Mouse (Mus musculus) midbrain, embryonic 10.5 days (tissue): ENCODE measurements at regions not wholly inside any gene's neighbourhood (a gene's known extent, or its start where the extent isn't known, plus 50 kb on each side); places are given as distances from the start of the nearest gene placed in this dataset.

ENCODE experiments used
- DNase-seq: peaks from one replicate; pipeline ENCODE4 v3.0.0-alpha.2; 2017; ENCODE audit warnings: low spot score
- H3K27ac ChIP-seq: fragments of 300-500 bp; sonication (generic); replicated peaks from 2 replicates; pipeline ENCODE4 v1.5.1; 2016; ENCODE audit warnings: mild to moderate bottlenecking
- H3K27me3 ChIP-seq: fragments of 300-500 bp; sonication (generic); 2 replicates; pipeline ENCODE4 v1.6.1; 2016; ENCODE audit warnings: low read depth, mild to moderate bottlenecking; ENCODE audit not compliant: poor library complexity, severe bottlenecking
- H3K36me3 ChIP-seq: fragments of 300-500 bp; sonication (generic); 2 replicates; pipeline ENCODE4 v1.6.1; 2016; ENCODE audit warnings: mild to moderate bottlenecking, moderate library complexity
- H3K4me1 ChIP-seq: fragments of 300-500 bp; sonication (generic); 2 replicates; pipeline ENCODE4 v1.6.1; 2016
- H3K4me3 ChIP-seq: fragments of 300-500 bp; sonication (generic); 2 replicates; pipeline ENCODE4 v1.5.1; 2016; ENCODE audit warnings: mild to moderate bottlenecking, moderate library complexity
- H3K9me3 ChIP-seq: fragments of 300-500 bp; sonication (generic); replicated peaks from 2 replicates; pipeline ENCODE4 v1.6.1; 2016; ENCODE audit warnings: mild to moderate bottlenecking
- WGBS: fragments of 180-500 bp; shearing (Covaris S2); methylation state at CpG from one replicate; pipeline ENCODE4 v1.1.7; 2016; 5-methylcytosine and 5-hydroxymethylcytosine counted together

DNA sequence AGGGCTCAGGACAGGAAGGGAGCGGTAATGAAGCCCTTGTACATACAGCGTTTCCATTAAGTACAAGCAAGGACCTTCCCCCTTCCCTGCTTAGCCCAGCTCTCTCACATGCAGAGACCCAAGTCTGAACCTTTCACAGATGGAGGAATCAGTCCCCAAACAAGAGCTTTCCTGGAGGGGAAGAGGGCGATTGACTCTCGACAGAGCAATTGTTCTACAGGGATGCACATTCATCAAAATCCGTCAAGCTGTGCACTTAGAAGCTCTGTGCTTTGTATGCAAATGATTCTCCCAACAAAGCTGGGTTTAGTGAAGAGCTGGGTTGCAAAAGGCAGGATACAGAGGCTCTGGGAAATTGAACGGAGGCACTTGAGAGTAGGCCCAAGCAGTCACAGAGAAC lies 141.1 kb upstream of the Haao start:
- Histone ChIP-seq H3K4me3 (no peak overlapping the region), H3K27ac (peak overlapping the region; percentile 73), H3K27me3 (no peaks in the 10 kb centered on the region), H3K36me3 (no peaks in the 10 kb centered on the region), H3K4me1 (peaks cover 36% of the 10 kb centered on the region), H3K9me3 (0 out of 2 replicates have a peak, but pooled peaks cover 2% of the 10 kb centered on the region)
- 24% methylated on average over 6 of the region's 6 CpGs for WGBS
- DNase-seq = no peak

DNA sequence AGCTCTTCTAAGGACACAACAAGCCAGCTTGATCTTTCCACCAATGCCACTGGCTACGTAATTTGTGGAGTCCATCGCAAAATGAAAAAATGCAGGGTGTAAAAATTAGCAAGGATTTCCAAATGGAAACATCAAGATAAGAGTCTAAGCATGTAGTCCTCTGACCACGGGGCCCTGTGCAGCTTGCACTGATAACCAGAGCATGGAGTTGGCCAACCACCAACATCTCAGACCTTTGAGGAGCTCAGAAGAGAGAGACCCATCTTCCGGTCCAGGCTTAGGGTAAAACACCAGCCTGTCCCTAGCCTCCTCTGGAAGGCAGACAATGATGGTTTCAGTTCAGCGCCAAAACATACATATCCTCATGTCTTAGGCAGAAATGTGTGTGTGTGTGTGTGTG lies 140.4 kb upstream of the Haao start:
- peaks cover 42% of the 10 kb centered on the region for H3K4me1 ChIP-seq

DNA sequence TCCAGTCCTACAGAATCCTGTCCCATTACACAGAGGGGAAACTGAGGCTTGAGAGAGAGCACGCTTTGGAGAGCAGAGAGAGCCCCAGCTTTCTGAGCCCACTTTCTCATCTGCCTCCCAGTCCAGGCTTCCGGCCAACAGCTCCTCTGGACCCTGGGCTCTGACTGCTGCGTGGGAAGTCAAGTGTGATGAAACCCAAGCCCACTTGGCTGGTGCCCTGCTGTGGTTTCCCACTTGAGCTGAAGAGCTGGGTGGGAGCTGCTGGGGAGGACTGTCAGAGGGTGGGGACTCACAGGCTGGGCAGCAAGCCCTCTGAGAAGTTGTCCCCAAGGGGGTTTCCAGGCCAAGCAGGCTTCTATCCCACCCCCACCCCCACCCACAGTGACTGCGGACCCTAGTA lies 139.9 kb upstream of the Haao start:
- peaks cover 47% of the 10 kb centered on the region for H3K4me1 ChIP-seq

More for the DNA sequence above, 140.4 kb upstream of the Haao start:
- Histone ChIP-seq H3K27ac (no peak overlapping the region; the same call in 1 of the 2 replicates), H3K9me3 (0 out of 2 replicates have a peak, but pooled peaks cover 2% of the 10 kb centered on the region), H3K4me3 (no peak overlapping the region), H3K27me3 (no peaks in the 10 kb centered on the region), H3K36me3 (no peaks in the 10 kb centered on the region)
- WGBS = 90% methylated on average over 5 of the region's 5 CpGs
- DNase-seq = no peak

DNA sequence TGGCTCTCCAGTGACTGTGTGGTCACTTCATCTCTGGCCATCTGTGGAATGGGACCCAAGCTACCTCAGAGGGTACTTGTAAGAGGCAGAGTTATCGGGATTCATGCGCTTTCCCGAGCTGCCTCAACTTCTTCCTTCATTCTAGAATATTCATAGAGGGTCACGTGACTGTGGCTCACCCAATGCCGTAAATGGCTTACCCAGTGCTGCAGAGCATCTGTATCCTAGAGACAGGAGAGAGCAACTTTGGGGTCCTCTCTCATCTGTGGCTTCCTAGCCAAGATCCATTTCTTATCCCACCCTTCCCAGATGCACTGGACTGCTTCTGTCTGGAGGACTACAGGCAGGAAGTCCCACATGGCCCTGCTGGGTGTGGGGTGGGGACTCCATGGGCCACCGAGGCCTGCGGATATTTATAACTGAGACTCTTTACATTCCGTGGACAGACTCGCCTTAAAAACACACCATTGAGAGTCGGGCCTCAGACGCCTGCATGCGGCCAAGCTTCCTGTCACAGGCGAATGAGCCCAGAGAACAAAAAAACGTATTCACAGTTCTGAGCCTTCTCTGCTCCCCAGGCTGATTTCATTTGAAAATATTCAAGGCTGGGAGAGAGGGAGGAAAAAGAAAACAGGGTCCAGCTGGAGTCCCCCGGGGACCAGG lies 138.3 kb upstream of the Haao start:
- peaks cover 53% of the 10 kb centered on the region for H3K4me1 ChIP-seq
- WGBS = 57% methylated on average over 15 of the region's 15 CpGs
- H3K27ac ChIP-seq = peak overlapping the region; percentile 80

More for the DNA sequence above, 139.9 kb upstream of the Haao start:
- H3K36me3 ChIP-seq = no peaks in the 10 kb centered on the region
- H3K9me3 ChIP-seq = 0 out of 2 replicates have a peak, but pooled peaks cover 2% of the 10 kb centered on the region
- DNase-seq = no peak
- no peaks in the 10 kb centered on the region for H3K27me3 ChIP-seq
- peak overlapping the region; percentile 58; the same call in 1 of the 2 replicates for H3K27ac ChIP-seq
- 99% methylated on average over 4 of the region's 4 CpGs for WGBS
- no peak overlapping the region for H3K4me3 ChIP-seq

DNA sequence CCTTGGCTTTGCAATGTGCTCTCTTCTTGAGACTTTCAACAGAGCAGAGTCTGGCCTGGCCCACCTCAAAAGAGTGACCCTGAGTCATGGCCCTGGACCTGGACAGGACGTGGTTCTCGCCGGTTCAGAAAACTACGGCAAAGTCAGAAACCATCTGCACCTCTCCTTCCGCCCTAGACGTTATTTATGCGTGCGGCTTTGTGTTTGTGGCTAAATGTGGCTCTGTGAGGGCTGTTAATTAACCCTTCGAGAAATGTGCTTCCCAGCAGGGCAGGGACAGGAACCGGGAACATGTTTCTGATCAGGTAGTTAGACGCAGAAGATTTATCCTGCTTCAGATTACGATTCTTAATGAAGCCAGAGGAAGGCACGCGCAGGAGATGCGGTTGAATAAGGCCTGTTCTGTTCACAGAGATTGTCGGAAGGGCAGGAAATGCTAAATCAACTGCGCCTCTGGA lies 137.6 kb upstream of the Haao start:
- Histone ChIP-seq H3K27ac (peak overlapping the region; percentile 80), H3K9me3 (0 out of 2 replicates have a peak, but pooled peaks cover 2% of the 10 kb centered on the region), H3K4me1 (peaks cover 52% of the 10 kb centered on the region), H3K4me3 (no peak overlapping the region), H3K36me3 (no peaks in the 10 kb centered on the region), H3K27me3 (0 out of 2 replicates have a peak, but pooled peaks cover 7% of the 10 kb centered on the region)
- WGBS = 68% methylated on average over 17 of the region's 17 CpGs
- no peak for DNase-seq

More for the DNA sequence above, 138.3 kb upstream of the Haao start:
- peak; percentile 33 for DNase-seq
- Histone ChIP-seq H3K36me3 (no peaks in the 10 kb centered on the region), H3K4me3 (no peak overlapping the region), H3K9me3 (0 out of 2 replicates have a peak, but pooled peaks cover 2% of the 10 kb centered on the region), H3K27me3 (0 out of 2 replicates have a peak, but pooled peaks cover 3% of the 10 kb centered on the region)

DNA sequence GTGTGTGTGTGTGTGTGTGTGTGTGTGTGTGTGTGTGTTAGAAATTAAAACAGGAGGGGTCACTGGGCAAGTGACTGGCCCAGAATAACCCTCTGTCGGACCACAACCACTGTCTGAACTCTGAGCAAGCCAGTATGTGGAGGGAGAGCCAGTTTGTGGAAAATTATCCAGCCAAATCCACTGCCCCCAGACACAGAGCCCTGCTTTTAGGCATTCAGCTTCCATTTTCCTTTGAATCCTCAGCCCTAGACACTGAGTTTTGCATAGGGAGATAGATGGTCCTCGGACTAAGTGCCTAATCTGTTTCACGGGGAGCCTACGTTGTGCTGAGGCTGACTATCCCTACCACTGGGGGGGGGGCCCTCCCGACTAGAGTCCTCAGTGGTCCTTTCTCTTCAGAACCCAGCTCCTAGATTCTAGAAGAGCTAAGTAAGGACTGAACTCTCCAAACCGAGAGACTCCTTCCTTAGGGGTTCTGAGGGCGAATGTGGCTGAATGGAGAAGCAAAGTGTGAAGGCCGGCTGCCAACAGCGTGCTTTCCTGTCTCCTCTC lies 136.2 kb upstream of the Haao start:
- Histone ChIP-seq H3K4me3 (no peak overlapping the region), H3K36me3 (no peaks in the 10 kb centered on the region), H3K27ac (peak overlapping the region; percentile 35; the same call in 1 of the 2 replicates), H3K9me3 (0 out of 2 replicates have a peak, but pooled peaks cover 2% of the 10 kb centered on the region), H3K4me1 (peaks cover 55% of the 10 kb centered on the region), H3K27me3 (0 out of 2 replicates have a peak, but pooled peaks cover 7% of the 10 kb centered on the region)
- 93% methylated on average over 9 of the region's 9 CpGs for WGBS
- DNase-seq = no peak

DNA sequence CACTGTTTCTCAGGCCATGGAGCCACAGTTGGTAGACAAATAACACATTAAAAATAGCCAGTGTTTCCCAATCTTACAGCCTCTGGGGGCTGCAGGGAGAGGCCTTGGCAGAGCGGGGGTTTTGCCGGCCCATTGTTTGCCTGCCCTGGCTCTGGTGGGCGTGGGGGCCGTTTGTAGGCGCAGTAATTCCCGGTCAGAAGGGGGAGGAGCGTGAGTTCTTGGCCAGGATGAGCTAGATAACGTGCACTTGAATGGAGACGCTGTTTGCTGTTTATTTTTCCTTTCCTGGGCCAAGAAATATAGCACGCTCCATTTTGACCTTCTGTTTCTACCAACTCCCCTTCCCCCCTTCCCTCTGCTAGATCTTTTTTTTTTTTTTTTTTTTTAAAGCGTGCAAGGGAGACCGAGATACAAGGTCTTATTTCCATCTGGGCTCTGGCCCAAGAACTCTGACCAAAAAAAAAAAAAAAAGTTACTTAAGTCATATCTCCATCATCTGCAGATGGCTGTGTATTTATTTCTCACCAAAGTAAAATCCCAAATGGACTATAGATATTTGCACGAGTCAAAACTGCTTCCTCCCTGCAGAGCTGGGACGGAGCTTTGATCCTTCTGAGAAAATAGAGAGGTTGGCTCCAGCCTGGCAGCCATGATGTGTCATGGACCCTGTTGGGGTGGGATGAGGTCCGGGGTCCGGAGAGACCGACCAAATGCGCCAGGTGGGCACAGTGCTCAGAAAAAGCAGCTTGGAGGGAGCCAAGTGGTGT lies 135.5 kb upstream of the Haao start:
- 56% methylated on average over 18 of the region's 18 CpGs for WGBS

DNA sequence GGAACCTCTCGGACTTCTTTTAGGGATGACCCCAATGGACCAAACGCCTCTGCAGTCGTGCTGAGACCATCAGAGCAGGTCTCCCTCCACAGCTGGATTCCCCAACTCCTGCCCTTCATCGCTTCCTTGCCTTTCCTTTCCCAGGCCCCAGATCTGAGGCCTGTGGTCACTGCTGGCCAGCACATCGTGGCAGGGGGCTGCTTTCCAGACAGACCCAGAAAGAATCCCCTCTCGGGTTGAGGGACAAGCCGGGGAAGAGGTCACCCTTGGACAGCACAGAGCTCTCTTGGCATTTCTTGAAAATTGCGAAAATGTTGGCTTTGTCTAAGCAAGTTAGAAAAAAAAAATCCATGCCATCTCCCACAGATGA lies 134.9 kb upstream of the Haao start:
- Histone ChIP-seq H3K4me1 (peaks cover 53% of the 10 kb centered on the region), H3K9me3 (0 out of 2 replicates have a peak, but pooled peaks cover 2% of the 10 kb centered on the region), H3K4me3 (no peak overlapping the region), H3K27ac (peak overlapping the region; percentile 80), H3K36me3 (no peaks in the 10 kb centered on the region), H3K27me3 (0 out of 2 replicates have a peak, but pooled peaks cover 7% of the 10 kb centered on the region)
- no peak for DNase-seq
- 61% methylated on average over 8 of the region's 8 CpGs for WGBS

More for the DNA sequence above, 135.5 kb upstream of the Haao start:
- Histone ChIP-seq H3K36me3 (no peaks in the 10 kb centered on the region), H3K27ac (peak overlapping the region; percentile 80), H3K27me3 (0 out of 2 replicates have a peak, but pooled peaks cover 7% of the 10 kb centered on the region), H3K9me3 (0 out of 2 replicates have a peak, but pooled peaks cover 2% of the 10 kb centered on the region), H3K4me3 (no peak overlapping the region), H3K4me1 (peaks cover 53% of the 10 kb centered on the region)
- no peak for DNase-seq

DNA sequence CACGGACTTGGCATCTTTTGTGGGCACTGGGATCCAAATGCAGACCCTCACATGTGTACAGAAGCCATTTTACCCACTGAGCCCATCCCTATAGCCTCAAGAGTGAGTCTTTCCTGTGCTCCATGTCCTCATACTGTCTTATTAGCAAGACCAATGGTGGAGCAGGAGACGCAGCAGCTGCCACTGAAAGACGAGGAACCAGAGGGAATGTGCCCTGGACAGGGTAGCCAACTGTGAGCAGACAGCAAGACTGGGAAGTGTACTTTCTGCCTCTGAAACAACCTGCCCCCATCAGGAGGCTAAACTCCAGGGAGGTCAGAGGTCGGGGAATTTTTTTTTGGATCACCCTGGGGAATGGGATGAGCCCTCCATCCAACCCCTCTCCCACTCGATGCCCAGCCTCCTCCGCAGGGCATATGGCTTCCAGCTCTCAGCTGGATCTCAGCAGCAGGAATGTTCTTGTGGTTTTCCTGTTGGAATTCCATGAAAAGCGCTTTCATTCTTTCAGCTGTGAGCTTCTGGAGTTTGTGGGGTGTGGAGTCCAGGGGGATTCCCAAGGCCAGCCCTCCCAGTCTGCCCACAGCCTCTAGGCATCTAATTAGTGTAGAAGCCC lies 131.2 kb upstream of the Haao start:
- Histone ChIP-seq H3K9me3 (no peaks in the 10 kb centered on the region), H3K4me1 (peaks cover 33% of the 10 kb centered on the region), H3K27me3 (0 out of 2 replicates have a peak, but pooled peaks cover 7% of the 10 kb centered on the region), H3K27ac (peak overlapping the region; percentile 39; the same call in 1 of the 2 replicates), H3K4me3 (no peak overlapping the region), H3K36me3 (no peaks in the 10 kb centered on the region)
- no peak for DNase-seq
- WGBS = 67% methylated on average over 7 of the region's 7 CpGs

DNA sequence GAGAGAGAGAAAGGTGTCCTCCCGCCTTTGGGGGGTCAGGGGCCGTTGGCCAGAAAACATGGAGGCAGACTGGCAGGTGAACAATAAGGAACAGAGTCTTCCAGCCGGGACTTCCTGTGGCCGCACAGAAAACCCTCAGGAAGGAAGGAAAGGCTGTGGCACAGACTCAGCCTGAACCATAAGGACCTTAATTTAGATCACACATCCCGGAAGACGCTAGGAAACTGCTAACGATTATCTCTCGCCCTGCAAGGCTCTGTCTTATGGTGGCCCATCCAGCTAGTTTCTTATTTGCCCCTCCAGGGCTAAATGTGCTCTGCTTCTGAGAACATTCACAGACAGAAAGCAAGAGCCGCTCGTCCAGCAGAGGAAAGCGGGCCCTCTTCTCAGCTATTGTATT lies 130.0 kb upstream of the Haao start:
- Histone ChIP-seq H3K9me3 (no peaks in the 10 kb centered on the region), H3K27me3 (0 out of 2 replicates have a peak, but pooled peaks cover 7% of the 10 kb centered on the region), H3K27ac (peak overlapping the region; percentile 34; the same call in 1 of the 2 replicates), H3K36me3 (no peaks in the 10 kb centered on the region), H3K4me3 (no peak overlapping the region), H3K4me1 (peaks cover 30% of the 10 kb centered on the region)
- WGBS = 83% methylated on average over 11 of the region's 11 CpGs
- DNase-seq = no peak

DNA sequence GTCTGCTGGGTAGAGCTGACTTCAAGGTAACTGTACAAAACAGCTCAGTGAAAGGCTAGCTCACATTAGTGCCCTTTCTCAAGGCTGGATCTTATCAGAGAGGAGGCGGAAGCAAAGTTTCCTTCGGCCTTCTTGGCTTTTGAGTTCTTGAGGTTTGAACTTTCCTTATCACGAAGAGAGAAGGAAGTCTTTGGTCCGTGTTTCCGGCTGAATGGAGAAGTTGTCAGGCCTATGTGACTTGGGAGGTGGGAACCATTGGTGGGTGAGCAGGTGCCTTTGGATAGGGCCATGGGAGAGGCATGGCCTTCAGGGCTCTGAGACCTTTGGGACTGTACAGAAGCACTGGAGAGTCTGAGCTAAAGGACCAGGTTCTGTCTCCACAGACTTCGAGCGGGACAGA lies 128.1 kb upstream of the Haao start:
- Histone ChIP-seq H3K4me1 (peaks cover 34% of the 10 kb centered on the region), H3K27ac (no peak overlapping the region), H3K27me3 (0 out of 2 replicates have a peak, but pooled peaks cover 2% of the 10 kb centered on the region), H3K9me3 (no peaks in the 10 kb centered on the region), H3K4me3 (no peak overlapping the region), H3K36me3 (no peaks in the 10 kb centered on the region)
- DNase-seq = no peak
- WGBS = 87% methylated on average over 7 of the region's 7 CpGs
